Mouse (Mus musculus): ENCODE data around the gene Rhof. TPM values are rescaled to one million over a fixed set of nuclear protein-coding genes. Genes with fewer than 3 reads are reported as not detected.

Rhof gene
- polyA plus RNA-seq, 2 experiments = 1.8 to 2.5 TPM

GRCm38 (mm10) chr5:123093077-123093633 is 39.3 kb downstream of the Rhof start:
- peaks cover 58 to 70% of the 10 kb centered on the region in 2 experiments for H3K4me1 ChIP-seq (replicated peaks; ENCODE audit: control insufficient read depth in 2 of 2, insufficient read depth in 2 of 2, low read length in 1 of 2)
- peaks cover 11% of the 10 kb centered on the region for H3K36me3 ChIP-seq (replicated peaks; ENCODE audit: control insufficient read depth, insufficient read depth, low read depth)
- TF ChIP-seq CTCF (IDR thresholded peaks at IDR 0.05; ENCODE audit: low read depth) (no peak), EP300 (IDR thresholded peaks at IDR 0.05; ENCODE audit: low read depth) (peak; percentile 85)
- ATAC-seq (ENCODE audit: insufficient read depth) (peak; percentile 74), DNase-seq (ENCODE audit: low read depth in 3 of 3, low spot score in 3 of 3) (peak; percentile 82 to 87 (median 83))
- no peaks in the 10 kb centered on the region for H3K9me3 ChIP-seq (ENCODE audit: control insufficient read depth, low read length)
- H3K9ac ChIP-seq (replicated peaks) = peak overlapping the region; percentile 52
- H3K4me3 ChIP-seq (ENCODE audit: insufficient read depth in 1 of 2, low read depth in 2 of 2, low read length in 2 of 2) = peak overlapping the region; percentile 2 to 28; a peak in 3 of 4 replicates
- H3K4me2 ChIP-seq (ENCODE audit: low read depth) = peak overlapping the region; percentile 65
- WGBS (ENCODE audit: insufficient replicate concordance) = 32% methylated on average over 14 of the region's 14 CpGs
- no peaks in the 10 kb centered on the region for H3K27me3 ChIP-seq (ENCODE audit: control insufficient read depth, insufficient read depth, low read length)
- peak overlapping the region; percentile 96 for H3K27ac ChIP-seq

GRCm38 (mm10) chr5:123090560-123091306 is 41.8 kb downstream of the Rhof start:
- Histone ChIP-seq H3K4me3 (ENCODE audit: insufficient read depth in 1 of 2, low read depth in 2 of 2, low read length in 2 of 2) (no peak overlapping the region), H3K27me3 (ENCODE audit: control insufficient read depth, insufficient read depth, low read length) (no peaks in the 10 kb centered on the region), H3K27ac (peak overlapping the region; percentile 87), H3K9ac (replicated peaks) (peak overlapping the region; percentile 13; the same call in 1 of the 2 replicates), H3K36me3 (replicated peaks; ENCODE audit: control insufficient read depth, insufficient read depth, low read depth) (peaks cover 6% of the 10 kb centered on the region), H3K4me2 (ENCODE audit: low read depth) (no peak overlapping the region; the same call in 1 of the 2 replicates), H3K9me3 (ENCODE audit: control insufficient read depth, low read length) (no peaks in the 10 kb centered on the region), H3K4me1 (replicated peaks; ENCODE audit: control insufficient read depth in 2 of 2, insufficient read depth in 2 of 2, low read length in 1 of 2) (peaks cover 54 to 56% of the 10 kb centered on the region in 2 experiments)
- whole genome bisulfite sequencing (ENCODE audit: insufficient replicate concordance) = 76% methylated on average over 10 of the region's 10 CpGs
- ATAC-seq (ENCODE audit: insufficient read depth) (no peak), DNase-seq (ENCODE audit: low read depth in 3 of 3, low spot score in 3 of 3) (no peak)
- TF ChIP-seq CTCF (IDR thresholded peaks at IDR 0.05; ENCODE audit: low read depth) (no peak), EP300 (IDR thresholded peaks at IDR 0.05; ENCODE audit: low read depth) (no peak)

GRCm38 (mm10) chr5:123088784-123089183 is 43.7 kb downstream of the Rhof start:
- Histone ChIP-seq H3K4me1 (replicated peaks; ENCODE audit: control insufficient read depth in 2 of 2, insufficient read depth in 2 of 2, low read length in 1 of 2) (peaks cover 38 to 40% of the 10 kb centered on the region in 2 experiments), H3K9ac (replicated peaks) (no peak overlapping the region), H3K9me3 (ENCODE audit: control insufficient read depth, low read length) (no peaks in the 10 kb centered on the region), H3K27me3 (ENCODE audit: control insufficient read depth, insufficient read depth, low read length) (no peaks in the 10 kb centered on the region), H3K27ac (no peak overlapping the region), H3K4me3 (ENCODE audit: insufficient read depth in 1 of 2, low read depth in 2 of 2, low read length in 2 of 2) (no peak overlapping the region), H3K4me2 (ENCODE audit: low read depth) (no peak overlapping the region), H3K36me3 (replicated peaks; ENCODE audit: control insufficient read depth, insufficient read depth, low read depth) (peaks cover 6% of the 10 kb centered on the region)
- no peak for DNase-seq (ENCODE audit: low read depth in 3 of 3, low spot score in 3 of 3)
- no peak for ATAC-seq (ENCODE audit: insufficient read depth)
- no peak for TF ChIP-seq CTCF (IDR thresholded peaks at IDR 0.05; ENCODE audit: low read depth)
- no peak for TF ChIP-seq EP300 (IDR thresholded peaks at IDR 0.05; ENCODE audit: low read depth)
- 76% methylated on average over 4 of the region's 4 CpGs for WGBS (ENCODE audit: insufficient replicate concordance)

- DNase-seq (ENCODE audit: low read depth in 3 of 3, low spot score in 3 of 3) (no peak), ATAC-seq (ENCODE audit: insufficient read depth) (no peak)
- Histone ChIP-seq H3K9ac (replicated peaks) (no peak overlapping the region), H3K27ac (no peak overlapping the region), H3K4me2 (ENCODE audit: low read depth) (no peak overlapping the region), H3K36me3 (replicated peaks; ENCODE audit: control insufficient read depth, insufficient read depth, low read depth) (peaks cover 6% of the 10 kb centered on the region), H3K4me3 (ENCODE audit: insufficient read depth in 1 of 2, low read depth in 2 of 2, low read length in 2 of 2) (no peak overlapping the region), H3K4me1 (replicated peaks; ENCODE audit: control insufficient read depth in 2 of 2, insufficient read depth in 2 of 2, low read length in 1 of 2) (peaks cover 22 to 29% of the 10 kb centered on the region in 2 experiments), H3K9me3 (ENCODE audit: control insufficient read depth, low read length) (no peaks in the 10 kb centered on the region), H3K27me3 (ENCODE audit: control insufficient read depth, insufficient read depth, low read length) (no peaks in the 10 kb centered on the region)
- WGBS (ENCODE audit: insufficient replicate concordance) = 81% methylated on average over 2 of the region's 2 CpGs
- no peak for TF ChIP-seq CTCF (IDR thresholded peaks at IDR 0.05; ENCODE audit: low read depth)
- TF ChIP-seq EP300 (IDR thresholded peaks at IDR 0.05; ENCODE audit: low read depth) = no peak
Measured at GRCm38 (mm10) chr5:123086501-123086900, 46.0 kb downstream of the Rhof start.

GRCm38 (mm10) chr5:123083340-123084050 is 49.0 kb downstream of the Rhof start:
- H3K27me3 ChIP-seq (ENCODE audit: control insufficient read depth, insufficient read depth, low read length) = no peaks in the 10 kb centered on the region
- H3K27ac ChIP-seq = no peak overlapping the region
- DNase-seq (ENCODE audit: low read depth in 3 of 3, low spot score in 3 of 3) (no peak), ATAC-seq (ENCODE audit: insufficient read depth) (no peak)
- WGBS (ENCODE audit: insufficient replicate concordance) = 60% methylated on average over 13 of the region's 13 CpGs
- no peak for TF ChIP-seq EP300 (IDR thresholded peaks at IDR 0.05; ENCODE audit: low read depth)
- no peak for TF ChIP-seq CTCF (IDR thresholded peaks at IDR 0.05; ENCODE audit: low read depth)
- H3K4me3 ChIP-seq (ENCODE audit: insufficient read depth in 1 of 2, low read depth in 2 of 2, low read length in 2 of 2) = no peak overlapping the region
- no peak overlapping the region for H3K9ac ChIP-seq (replicated peaks)
- H3K4me1 ChIP-seq (replicated peaks; ENCODE audit: control insufficient read depth in 2 of 2, insufficient read depth in 2 of 2, low read length in 1 of 2) = peaks cover 16 to 18% of the 10 kb centered on the region in 2 experiments; a peak in 3 of 4 replicates
- H3K4me2 ChIP-seq (ENCODE audit: low read depth) = no peak overlapping the region
- peaks cover 2% of the 10 kb centered on the region; the same call in 1 of the 2 replicates for H3K9me3 ChIP-seq (ENCODE audit: control insufficient read depth, low read length)
- peaks cover 10% of the 10 kb centered on the region for H3K36me3 ChIP-seq (replicated peaks; ENCODE audit: control insufficient read depth, insufficient read depth, low read depth)
